Mouse (Mus musculus) testis, adult 2 months (tissue): ENCODE measurements around the gene Vsig2. TPM values are rescaled to one million over a fixed set of nuclear protein-coding genes. Genes with fewer than 3 reads are reported as not detected.

Experiments
- H3K27ac ChIP-seq: fragments of 200-500 bp; 2 replicates; pipeline ENCODE4 v1.5.1; 2012; ENCODE audit warnings: low read depth, low read length; ENCODE audit not compliant: control insufficient read depth, insufficient read depth
- H3K27me3 ChIP-seq: fragments of 200-500 bp; 2 replicates; pipeline ENCODE4 v1.6.1; 2012; ENCODE audit warnings: mild to moderate bottlenecking, low read length, moderate library complexity; ENCODE audit not compliant: control insufficient read depth, insufficient read depth
- H3K36me3 ChIP-seq: fragments of 200-500 bp; 2 replicates; pipeline ENCODE4 v1.6.1; 2012; ENCODE audit warnings: mild to moderate bottlenecking, low read length; ENCODE audit not compliant: control insufficient read depth, insufficient read depth
- H3K4me1 ChIP-seq: fragments of 200-500 bp; 2 replicates; pipeline ENCODE4 v1.6.1; 2012; ENCODE audit warnings: low read length; ENCODE audit not compliant: control insufficient read depth, insufficient read depth
- H3K4me3 ChIP-seq: fragments of 200-500 bp; 2 replicates; pipeline ENCODE4 v1.5.1; 2012; ENCODE audit warnings: low read depth, mild to moderate bottlenecking, low read length, moderate library complexity, mixed read lengths; ENCODE audit not compliant: control insufficient read depth
- CTCF ChIP-seq: fragments of 200-500 bp; IDR thresholded peaks from 2 replicates; pipeline ENCODE4 v1.5.1; 2012; ENCODE audit warnings: low read depth, mild to moderate bottlenecking, inconsistent platforms, low read length, moderate library complexity; ENCODE audit not compliant: control insufficient read depth, insufficient read depth, insufficient replicate concordance
- POLR2A ChIP-seq: fragments of 200-500 bp; IDR thresholded peaks from 2 replicates; pipeline ENCODE4 v1.6.1; 2012; ENCODE audit warnings: low read depth, mild to moderate bottlenecking, inconsistent platforms, low read length, moderate library complexity; ENCODE audit not compliant: control insufficient read depth
- polyA plus RNA-seq: library from polyadenylated mRNA; depleted of rRNA; stranded (reverse); fragments of >200 nt; gene quantifications from 2 replicates; pipeline ENCODE4 v1.2.3, GENCODE M21; 2012

Gene Vsig2
- polyA plus RNA-seq, 1 experiment: 0.89 TPM

DNA sequence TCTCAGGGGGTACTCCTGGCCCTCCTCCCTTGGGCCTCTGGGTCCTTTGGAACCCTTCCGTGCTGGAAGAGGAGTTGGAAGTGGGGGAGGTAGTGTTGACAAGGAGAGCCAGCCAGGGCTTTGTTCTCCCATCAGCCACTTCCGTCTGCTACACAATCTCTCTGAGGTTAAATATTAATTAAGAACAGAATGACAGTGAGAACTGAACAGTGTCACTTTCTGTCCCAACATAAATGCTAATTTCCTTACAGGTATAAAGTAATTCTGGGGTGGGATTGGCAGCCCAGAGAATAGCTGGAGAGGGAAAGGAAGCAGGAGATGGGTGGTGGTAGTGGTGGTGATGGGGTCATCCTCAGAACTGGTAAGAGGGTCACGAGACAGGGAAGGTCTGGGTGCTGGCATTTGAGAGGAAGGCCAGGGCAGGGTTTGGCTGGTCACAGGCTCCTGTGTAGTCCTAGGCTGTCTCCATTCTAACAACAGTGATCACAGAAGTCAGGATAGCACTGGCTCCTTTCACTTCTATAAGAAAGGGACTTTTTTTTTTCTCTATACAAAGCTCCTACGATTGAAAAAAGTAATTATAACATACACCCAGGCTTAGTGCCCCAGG lies 29.7 kb downstream of the Vsig2 start:
- H3K27ac ChIP-seq: no peak overlapping the region
- TF ChIP-seq CTCF (no peak), POLR2A (no peak)
- no peaks in the 10 kb centered on the region for H3K36me3 ChIP-seq
- H3K27me3 ChIP-seq: no peaks in the 10 kb centered on the region
- H3K4me3 ChIP-seq: no peak overlapping the region
- peaks cover 2% of the 10 kb centered on the region; the same call in 1 of the 2 replicates for H3K4me1 ChIP-seq

DNA sequence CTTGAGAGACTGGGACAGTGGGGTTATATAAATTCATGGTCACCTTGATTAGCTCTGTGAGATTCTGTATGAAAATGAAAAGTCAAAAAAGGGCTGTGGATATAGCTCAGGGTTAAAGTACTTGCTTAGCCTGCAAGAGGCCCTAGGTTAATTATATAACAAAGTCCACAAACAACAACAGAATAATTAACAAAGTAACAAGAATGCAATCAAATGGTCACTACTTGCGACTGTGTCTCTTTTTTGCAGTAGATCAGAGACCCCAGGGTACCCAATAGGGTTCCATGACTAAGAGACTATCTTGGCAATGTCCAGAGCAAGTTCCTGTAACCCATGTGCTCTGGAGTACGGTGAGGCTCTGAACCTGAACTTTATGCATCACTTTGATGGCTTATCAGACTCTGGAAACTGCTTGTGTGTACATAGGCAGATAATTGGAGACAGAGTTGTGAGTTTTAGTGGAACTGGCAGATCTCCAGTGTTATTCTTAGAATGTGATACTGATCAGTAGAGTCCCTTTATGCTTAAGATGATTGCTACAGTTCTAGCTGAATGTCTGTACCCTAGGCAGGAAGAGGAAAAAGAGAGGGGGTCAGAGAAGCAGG lies 30.3 kb downstream of the Vsig2 start:
- Histone ChIP-seq H3K36me3 (no peaks in the 10 kb centered on the region), H3K4me1 (peaks cover 2% of the 10 kb centered on the region; the same call in 1 of the 2 replicates), H3K27me3 (no peaks in the 10 kb centered on the region), H3K4me3 (no peak overlapping the region), H3K27ac (no peak overlapping the region)
- TF ChIP-seq POLR2A (no peak), CTCF (no peak)

- no peak overlapping the region for H3K27ac ChIP-seq
- no peaks in the 10 kb centered on the region for H3K36me3 ChIP-seq
- peaks cover 2% of the 10 kb centered on the region; the same call in 1 of the 2 replicates for H3K4me1 ChIP-seq
- H3K27me3 ChIP-seq: no peaks in the 10 kb centered on the region
- H3K4me3 ChIP-seq: no peak overlapping the region
- no peak for TF ChIP-seq CTCF
- TF ChIP-seq POLR2A: no peak
Observed at GRCm38 (mm10) chr9:37572204-37572876, 33.3 kb downstream of the Vsig2 start.

- H3K4me1 ChIP-seq: no peaks in the 10 kb centered on the region; the same call in 1 of the 2 replicates
- H3K27me3 ChIP-seq: no peaks in the 10 kb centered on the region
- TF ChIP-seq POLR2A: no peak
- no peak for TF ChIP-seq CTCF
- no peak overlapping the region for H3K4me3 ChIP-seq
- no peaks in the 10 kb centered on the region for H3K36me3 ChIP-seq
- H3K27ac ChIP-seq: no peak overlapping the region
Observed at GRCm38 (mm10) chr9:37576436-37576930, 37.4 kb downstream of the Vsig2 start.

DNA sequence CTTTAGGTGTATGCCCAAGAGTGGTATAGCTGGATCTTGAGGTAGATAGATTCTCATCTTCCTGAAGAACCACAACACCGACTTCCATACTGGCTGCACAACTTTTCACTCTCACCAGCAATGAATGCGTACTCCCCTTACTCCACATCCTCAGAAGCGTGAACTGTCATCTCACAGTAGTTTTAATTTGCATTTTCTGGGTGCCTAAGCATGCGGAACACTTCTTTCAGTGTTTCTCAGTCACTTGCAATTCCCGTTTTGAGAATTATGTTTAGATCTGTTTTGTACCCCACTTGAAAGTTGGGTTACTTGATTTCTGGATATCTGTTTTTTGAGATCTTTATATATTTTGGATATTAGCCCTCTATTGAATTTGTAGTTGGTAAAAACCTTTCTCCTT lies 44.5 kb downstream of the Vsig2 start:
- Histone ChIP-seq H3K27me3 (no peaks in the 10 kb centered on the region), H3K27ac (no peak overlapping the region), H3K4me3 (no peak overlapping the region), H3K36me3 (no peaks in the 10 kb centered on the region), H3K4me1 (no peaks in the 10 kb centered on the region)
- TF ChIP-seq CTCF: no peak
- TF ChIP-seq POLR2A: no peak

GRCm38 (mm10) chr9:37586718-37587117 lies 47.7 kb downstream of the Vsig2 start:
- no peak overlapping the region for H3K27ac ChIP-seq
- no peaks in the 10 kb centered on the region for H3K36me3 ChIP-seq
- peak overlapping the region; percentile 17; the same call in 1 of the 2 replicates for H3K4me3 ChIP-seq
- no peak for TF ChIP-seq CTCF
- no peak for TF ChIP-seq POLR2A
- H3K27me3 ChIP-seq: no peaks in the 10 kb centered on the region
- H3K4me1 ChIP-seq: no peaks in the 10 kb centered on the region

GRCm38 (mm10) chr9:37590381-37590780 lies 51.3 kb downstream of the Vsig2 start:
- H3K27me3 ChIP-seq: no peaks in the 10 kb centered on the region
- H3K36me3 ChIP-seq: no peaks in the 10 kb centered on the region
- no peaks in the 10 kb centered on the region for H3K4me1 ChIP-seq
- no peak for TF ChIP-seq CTCF
- TF ChIP-seq POLR2A: no peak
- no peak overlapping the region for H3K4me3 ChIP-seq
- no peak overlapping the region for H3K27ac ChIP-seq
